Mouse (Mus musculus): ENCODE data around the gene Gm10563. TPM values are rescaled to one million over a fixed set of nuclear protein-coding genes. Genes with fewer than 3 reads are reported as not detected.
A peak's percentile ranks its signal among the peaks of the same experiment; 100 is the strongest.
"Not testable (repeated sequence)": the region's sequence is repeated elsewhere in the genome, so short reads cannot be mapped to it uniquely, and the experiment has no call there.

Gm10563 gene
- total and polyA plus RNA-seq, 2 experiments from 2014 or later, result not detected

GRCm38 (mm10) chr4:155675991-155676390, 30.8 kb upstream of the Gm10563 start:
- no peak for ATAC-seq

DNA sequence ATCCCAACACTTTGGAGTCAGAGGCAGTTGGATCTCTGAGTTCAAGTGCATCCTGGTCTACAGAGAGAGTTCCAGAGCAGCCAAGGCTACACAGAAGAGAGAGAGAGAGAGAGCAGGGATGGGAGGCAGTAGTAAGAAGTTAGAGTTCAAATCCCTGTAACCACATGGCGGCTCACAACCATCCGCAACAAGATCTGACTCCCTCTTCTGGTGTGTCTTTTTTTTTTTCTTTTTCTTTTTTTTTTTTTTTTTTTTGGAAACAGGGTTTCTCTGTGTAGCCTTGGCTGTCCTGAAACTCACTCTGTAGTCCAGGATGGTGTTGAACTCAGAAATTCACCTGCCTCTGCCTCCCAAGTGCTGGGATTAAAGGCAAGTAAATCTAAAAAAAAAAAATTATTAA, 26.9 kb upstream of the Gm10563 start:
- DNase-seq (ENCODE audit: low spot score) (no peak), ATAC-seq (no peak)
- no peaks in the 10 kb centered on the region for H3K36me3 ChIP-seq (ENCODE audit: insufficient read depth, low read length)
- H3K9ac ChIP-seq (replicated peaks; ENCODE audit: low read length), result no peak overlapping the region
- no peaks in the 10 kb centered on the region for H3K27me3 ChIP-seq (ENCODE audit: insufficient read depth, low read length)
- H3K4me3 ChIP-seq (ENCODE audit: low read length), result no peak overlapping the region
- no peak overlapping the region for H3K4me2 ChIP-seq (ENCODE audit: low read depth, low read length)
- H3K27ac ChIP-seq, result no peak overlapping the region
- H3K4me1 ChIP-seq (ENCODE audit: insufficient read depth, low read length), result peaks cover 5% of the 10 kb centered on the region; the same call in 1 of the 2 replicates
- WGBS, result 54% methylated on average over 2 of the region's 2 CpGs
- no peak for TF ChIP-seq CTCF (IDR thresholded peaks at IDR 0.05; ENCODE audit: low read depth)
- no peaks in the 10 kb centered on the region for H3K9me3 ChIP-seq (ENCODE audit: low read length)

More at GRCm38 (mm10) chr4:155675991-155676390, 30.8 kb upstream of the Gm10563 start:
- H3K9ac ChIP-seq (replicated peaks; ENCODE audit: low read length), result no peak overlapping the region
- peak; percentile 64 for TF ChIP-seq CTCF (IDR thresholded peaks at IDR 0.05; ENCODE audit: low read depth)
- H3K27ac ChIP-seq, result no peak overlapping the region
- H3K27me3 ChIP-seq (ENCODE audit: insufficient read depth, low read length), result no peaks in the 10 kb centered on the region
- H3K36me3 ChIP-seq (ENCODE audit: insufficient read depth, low read length), result no peaks in the 10 kb centered on the region
- 86% methylated on average over 2 of the region's 2 CpGs for WGBS
- H3K4me1 ChIP-seq (ENCODE audit: insufficient read depth, low read length), result no peaks in the 10 kb centered on the region
- H3K4me2 ChIP-seq (ENCODE audit: low read depth, low read length), result no peak overlapping the region
- peak; percentile 23 for DNase-seq (ENCODE audit: low spot score)
- no peaks in the 10 kb centered on the region for H3K9me3 ChIP-seq (ENCODE audit: low read length)
- H3K4me3 ChIP-seq (ENCODE audit: low read length), result no peak overlapping the region

DNA sequence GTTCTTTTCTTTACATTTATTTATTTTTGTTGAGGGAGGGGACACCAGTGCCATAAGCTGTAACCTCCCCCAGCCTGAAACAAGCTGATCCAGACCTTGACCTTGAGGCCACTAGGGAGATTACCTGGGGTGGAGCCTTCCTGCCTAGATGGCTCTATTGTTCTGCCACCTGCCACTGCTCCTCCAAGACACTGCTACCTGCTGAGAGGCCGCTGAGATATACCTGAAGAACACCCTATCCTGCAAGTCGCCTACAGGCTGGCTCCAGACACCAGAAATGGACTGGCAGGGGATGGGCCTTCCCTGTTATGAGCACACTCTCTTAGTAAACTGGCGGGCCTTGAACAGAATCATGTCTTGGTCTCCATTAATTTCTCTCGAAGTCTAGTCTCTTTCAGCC, 25.0 kb upstream of the Gm10563 start:
- H3K4me1 ChIP-seq (ENCODE audit: insufficient read depth, low read length); ATAC-seq; H3K36me3 ChIP-seq (ENCODE audit: insufficient read depth, low read length); H3K27ac ChIP-seq; H3K4me3 ChIP-seq (ENCODE audit: low read length); H3K9me3 ChIP-seq (ENCODE audit: low read length); H3K4me2 ChIP-seq (ENCODE audit: low read depth, low read length); DNase-seq (ENCODE audit: low spot score); H3K9ac ChIP-seq (replicated peaks; ENCODE audit: low read length); H3K27me3 ChIP-seq (ENCODE audit: insufficient read depth, low read length): not testable (repeated sequence)
- WGBS, result 70% methylated on average over 4 of the region's 4 CpGs

- ATAC-seq, result no peak
- peak overlapping the region; percentile 88; the same call in 1 of the 2 replicates for H3K27ac ChIP-seq
Measured at GRCm38 (mm10) chr4:155669598-155670075, 24.4 kb upstream of the Gm10563 start.

GRCm38 (mm10) chr4:155668689-155669597, 23.7 kb upstream of the Gm10563 start, which contains the start of gene Mib2:
Gene Mib2, minus strand, starts transcription at chr4:155669198.
- Histone ChIP-seq H3K27me3 (ENCODE audit: insufficient read depth, low read length) (no peaks in the 10 kb centered on the region), H3K27ac (peak within 1 kb of the TSS; percentile 88), H3K4me1 (ENCODE audit: insufficient read depth, low read length) (peaks cover 5% of the 10 kb centered on the region; the same call in 1 of the 2 replicates), H3K9ac (replicated peaks; ENCODE audit: low read length) (peak within 1 kb of the TSS; percentile 82), H3K36me3 (ENCODE audit: insufficient read depth, low read length) (no peaks in the 10 kb centered on the region; the same call in 1 of the 2 replicates), H3K4me2 (ENCODE audit: low read depth, low read length) (peak within 1 kb of the TSS; percentile 88), H3K9me3 (ENCODE audit: low read length) (no peaks in the 10 kb centered on the region), H3K4me3 (ENCODE audit: low read length) (peak within 1 kb of the TSS; percentile 90)
- no peak for TF ChIP-seq CTCF (IDR thresholded peaks at IDR 0.05; ENCODE audit: low read depth)
- peak; percentile 99 for ATAC-seq
- WGBS, result under 1% methylated on average over 64 of the region's 73 CpGs
- peak; percentile 99 for DNase-seq (ENCODE audit: low spot score)

More at GRCm38 (mm10) chr4:155669598-155670075, 24.4 kb upstream of the Gm10563 start:
- Histone ChIP-seq H3K9ac (replicated peaks; ENCODE audit: low read length) (peak overlapping the region; percentile 82), H3K4me3 (ENCODE audit: low read length) (peak overlapping the region; percentile 90), H3K4me1 (ENCODE audit: insufficient read depth, low read length) (peaks cover 5% of the 10 kb centered on the region; the same call in 1 of the 2 replicates), H3K4me2 (ENCODE audit: low read depth, low read length) (peak overlapping the region; percentile 88), H3K36me3 (ENCODE audit: insufficient read depth, low read length) (no peaks in the 10 kb centered on the region; the same call in 1 of the 2 replicates), H3K27me3 (ENCODE audit: insufficient read depth, low read length) (no peaks in the 10 kb centered on the region), H3K9me3 (ENCODE audit: low read length) (no peaks in the 10 kb centered on the region)
- 1% methylated on average over 8 of the region's 8 CpGs for WGBS
- DNase-seq (ENCODE audit: low spot score), result no peak
- TF ChIP-seq CTCF (IDR thresholded peaks at IDR 0.05; ENCODE audit: low read depth), result no peak

GRCm38 (mm10) chr4:155666903-155667302, 21.7 kb upstream of the Gm10563 start:
- TF ChIP-seq CTCF (IDR thresholded peaks at IDR 0.05; ENCODE audit: low read depth), result no peak
- peaks cover 6% of the 10 kb centered on the region; the same call in 1 of the 2 replicates for H3K36me3 ChIP-seq (ENCODE audit: insufficient read depth, low read length)
- ATAC-seq, result no peak
- no peaks in the 10 kb centered on the region for H3K9me3 ChIP-seq (ENCODE audit: low read length)
- H3K4me3 ChIP-seq (ENCODE audit: low read length), result no peak overlapping the region
- H3K9ac ChIP-seq (replicated peaks; ENCODE audit: low read length), result no peak overlapping the region
- H3K4me1 ChIP-seq (ENCODE audit: insufficient read depth, low read length), result peaks cover 5% of the 10 kb centered on the region; the same call in 1 of the 2 replicates
- H3K27me3 ChIP-seq (ENCODE audit: insufficient read depth, low read length), result no peaks in the 10 kb centered on the region
- DNase-seq (ENCODE audit: low spot score), result no peak
- H3K4me2 ChIP-seq (ENCODE audit: low read depth, low read length), result no peak overlapping the region
- no peak overlapping the region for H3K27ac ChIP-seq

Measured in hindbrain, postnatal 0 days (tissue).